Comparison of ENCODE assay signal across 1 mouse cellular context in genomic region chr2:45112891-45113683, GRCm38 (mm10).
A peak's percentile ranks its signal among the peaks of the same experiment; 100 is the strongest.
TF ChIP-seq lines count a peak whose summit lies in the region.

No protein-coding gene starts in this region.

TF ChIP-seq in MEL, 35 proteins besides CTCF, POLR2A, EP300 and RAD21 (continued from another document):
- TF ChIP-seq ZMIZ1 (IDR thresholded peaks at IDR 0.05; ENCODE audit: low read depth, low read length) = peak; percentile 94
- TF ChIP-seq TBP (IDR thresholded peaks at IDR 0.05; ENCODE audit: low read depth, low read length) = peak; percentile 81
- TF ChIP-seq SIN3A (IDR thresholded peaks at IDR 0.05; ENCODE audit: low read length) = peak; percentile 68; the same call in 1 of the 2 replicates
- TF ChIP-seq ZKSCAN1 (IDR thresholded peaks at IDR 0.05; ENCODE audit: low read depth, low read length) = no peak
- no peak for TF ChIP-seq E2F4 (IDR thresholded peaks at IDR 0.05; ENCODE audit: borderline replicate concordance, low read depth, low read length)
- no peak for TF ChIP-seq USF1 (IDR thresholded peaks at IDR 0.05; ENCODE audit: low read depth, low read length)
- TF ChIP-seq MXI1 (IDR thresholded peaks at IDR 0.05; ENCODE audit: low read depth, low read length) = peak; percentile 81
- no peak for TF ChIP-seq MAZ (IDR thresholded peaks at IDR 0.05; ENCODE audit: low read depth, low read length)
- 0 out of 2 replicates have a peak, but pooled peaks have one; percentile 30 for TF ChIP-seq MYC (IDR thresholded peaks at IDR 0.05; ENCODE audit: low read depth, low read length)
- no peak for TF ChIP-seq UBTF (IDR thresholded peaks at IDR 0.05; ENCODE audit: borderline replicate concordance, insufficient read depth, low read depth, low read length)
- 0 out of 2 replicates have a peak, but pooled peaks have one; percentile 12 for TF ChIP-seq MYB (IDR thresholded peaks at IDR 0.05; ENCODE audit: low read depth, low read length)
- no peak for TF ChIP-seq TAL1 (IDR thresholded peaks at IDR 0.05; ENCODE audit: low read length)
- no peak for TF ChIP-seq GABPA (IDR thresholded peaks at IDR 0.05; ENCODE audit: low read depth, low read length)
- TF ChIP-seq NRF1 (IDR thresholded peaks at IDR 0.05; ENCODE audit: insufficient read depth, low read depth, low read length, poor library complexity, severe bottlenecking) = no peak
- peak; percentile 67; the same call in 1 of the 2 replicates for TF ChIP-seq MAX (IDR thresholded peaks at IDR 0.05; ENCODE audit: low read length)
- no peak for TF ChIP-seq GATA1 (IDR thresholded peaks at IDR 0.05; ENCODE audit: low read depth, low read length)
- TF ChIP-seq ZNF384 (IDR thresholded peaks at IDR 0.05; ENCODE audit: low read depth, low read length) = peak; percentile 92
- TF ChIP-seq KAT2A (conservative IDR thresholded peaks at IDR 0.05; ENCODE audit: low read depth, low read length) = no peak
